Mouse (Mus musculus) ES-E14 (cell line): Measurements from ENCODE around the gene Naglu.

Source experiments
- CHD2 ChIP-seq: IDR thresholded peaks from 2 replicates; pipeline ENCODE4 v1.6.1; 2014; ENCODE audit warnings: mild to moderate bottlenecking, low read depth, low read length, inconsistent platforms
- HCFC1 ChIP-seq: IDR thresholded peaks from 2 replicates; pipeline ENCODE4 v1.6.1; 2012; ENCODE audit warnings: low read length, inconsistent platforms, borderline replicate concordance; ENCODE audit not compliant: insufficient read depth
- MAFK ChIP-seq: IDR thresholded peaks from 2 replicates; pipeline ENCODE4 v1.6.1; 2014; ENCODE audit warnings: mild to moderate bottlenecking, low read depth, low read length, inconsistent platforms; ENCODE audit not compliant: insufficient read depth
- ZNF384 ChIP-seq: IDR thresholded peaks from 2 replicates; pipeline ENCODE4 v1.6.1; 2012; ENCODE audit warnings: low read depth, low read length, inconsistent platforms

DNA sequence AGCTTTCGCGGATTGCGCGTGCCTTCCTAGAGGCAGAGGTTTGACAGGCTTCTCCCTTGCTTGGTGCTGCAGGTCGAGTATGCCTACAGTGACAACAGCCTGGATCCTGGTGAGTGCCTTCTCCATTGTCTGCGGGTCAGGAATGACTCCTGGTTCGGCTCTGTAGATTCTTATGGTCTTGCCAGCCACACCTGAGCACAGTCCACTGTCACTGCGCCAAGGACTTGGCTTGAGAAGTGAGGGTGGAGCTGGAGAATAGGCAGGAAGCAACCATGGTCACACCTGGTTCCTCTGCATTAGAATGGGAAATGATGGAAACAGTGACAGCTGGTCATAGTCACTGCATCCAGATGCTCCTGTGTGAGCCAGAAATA is 17.9 kb downstream of the Naglu start:
- no peak for TF ChIP-seq ZNF384
- no peak for TF ChIP-seq HCFC1
- no peak for TF ChIP-seq MAFK
- no peak for TF ChIP-seq CHD2
